ENCODE assay signal across 21 mouse cellular contexts in the genomic region with DNA sequence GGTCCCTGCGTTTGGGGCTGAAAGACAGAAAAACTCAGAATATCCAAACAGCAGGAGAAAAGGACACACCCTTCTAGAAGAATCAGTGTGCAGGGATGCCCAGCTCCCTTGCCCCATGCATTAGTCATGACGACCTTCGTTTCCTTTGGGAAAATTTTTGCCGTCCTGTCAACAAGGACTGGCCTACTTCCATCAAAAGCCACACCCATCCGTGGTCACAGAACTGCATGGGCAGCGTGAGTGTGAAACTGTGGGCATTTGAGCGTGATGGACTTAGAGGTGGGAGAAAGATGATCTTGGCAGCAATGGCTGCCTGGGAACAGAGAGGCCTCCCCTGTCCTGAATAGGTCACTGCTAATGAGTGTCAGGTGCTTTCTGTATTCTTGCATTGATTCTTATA. TPM values are rescaled to one million over a fixed set of nuclear protein-coding genes. Genes with fewer than 3 reads are reported as not detected.
DNase-seq lines count a peak whose midpoint lies in the region; ATAC-seq and TF ChIP-seq lines count a peak whose summit lies in the region.
"Had no signal": no experiment of that assay in that cellular context is flagged by ENCODE, and none has a peak within 500 bp of the region (broad histone marks: within the 10 kb centered on the region; RNA-seq: fewer than 3 reads in every experiment).

No protein-coding gene starts in this region.

- no peaks in the 10 kb centered on the region for H3K9me3 ChIP-seq in hindbrain, embryonic 14.5 days (ENCODE audit: control insufficient read depth, low read length)
- H3K9me3 ChIP-seq: embryonic facial prominence, embryonic 10.5 days; embryonic facial prominence, embryonic 12.5 days; forebrain, embryonic 13.5 days; forebrain, embryonic 15.5 days had no signal

- no peak overlapping the region for H3K9ac ChIP-seq in hindbrain, embryonic 14.5 days
- H3K9ac ChIP-seq: embryonic facial prominence, embryonic 12.5 days; forebrain, embryonic 13.5 days; forebrain, embryonic 15.5 days; forebrain, postnatal 0 days had no signal

- H3K4me2 ChIP-seq in hindbrain, embryonic 14.5 days (replicated peaks) = no peak overlapping the region
- H3K4me2 ChIP-seq: embryonic facial prominence, embryonic 12.5 days; forebrain, embryonic 13.5 days; forebrain, embryonic 15.5 days had no signal

- 84% methylated on average over 7 of the region's 7 CpGs for WGBS in hindbrain, embryonic 14.5 days

- peak; percentile 8 for DNase-seq in adrenal gland, postnatal 14 days
- DNase-seq in adrenal gland, adult 8-10 months = no peak
- DNase-seq in 3134 (ENCODE audit: extremely low read depth, insufficient read length, low spot score) (peak; percentile 14), 3T3-L1 (ENCODE audit: low read depth, low spot score) (peak; percentile 6)
- DNase-seq in retina, embryonic 14.5 days (ENCODE audit: low spot score) = peak; percentile 29
- DNase-seq in hindbrain, embryonic 14.5 days (ENCODE audit: low spot score) = no peak
- no peak for DNase-seq in left cerebral cortex, adult 2 months (ENCODE audit: extremely low spot score in 1 of 2, low spot score in 2 of 2)
- no peak for DNase-seq in heart, adult 8-10 months (ENCODE audit: low spot score)
- DNase-seq: adrenal gland, postnatal 10 days; cerebellum, adult 11-12 months; cerebellum, adult 8-10 months; cerebellum, adult 9-11 months; cerebellum, postnatal 25 days; forebrain, postnatal 0 days had no signal

- intact Hi-C loops in left cerebral cortex, adult 2 months (cut with DNase I) = no loop called here

- H3K27me3 ChIP-seq in hindbrain, embryonic 14.5 days (ENCODE audit: control insufficient read depth, insufficient read depth, low read length) = no peaks in the 10 kb centered on the region
- H3K27me3 ChIP-seq: embryonic facial prominence, embryonic 12.5 days; forebrain, embryonic 13.5 days; forebrain, embryonic 15.5 days had no signal

- H3K4me1 ChIP-seq in hindbrain, embryonic 14.5 days (replicated peaks; ENCODE audit: control insufficient read depth, insufficient read depth, low read length) = 0 out of 2 replicates have a peak, but pooled peaks cover 6% of the 10 kb centered on the region
- H3K4me1 ChIP-seq: embryonic facial prominence, embryonic 10.5 days; embryonic facial prominence, embryonic 12.5 days; forebrain, embryonic 13.5 days; forebrain, embryonic 15.5 days had no signal

- no peak for TF ChIP-seq CTCF in left cerebral cortex, adult 2 months (IDR thresholded peaks at IDR 0.05)

- no peak overlapping the region for H3K4me3 ChIP-seq in hindbrain, embryonic 14.5 days (replicated peaks; ENCODE audit: low read length)
- no peak overlapping the region for H3K4me3 ChIP-seq in left cerebral cortex, adult 2 months
- H3K4me3 ChIP-seq: embryonic facial prominence, embryonic 10.5 days; embryonic facial prominence, embryonic 12.5 days; forebrain, embryonic 13.5 days; forebrain, embryonic 15.5 days had no signal

- H3K36me3 ChIP-seq in hindbrain, embryonic 14.5 days (replicated peaks; ENCODE audit: control insufficient read depth, insufficient read depth) = no peaks in the 10 kb centered on the region
- H3K36me3 ChIP-seq: embryonic facial prominence, embryonic 10.5 days; embryonic facial prominence, embryonic 12.5 days; forebrain, embryonic 15.5 days had no signal

- H3K27ac ChIP-seq in hindbrain, embryonic 14.5 days = no peak overlapping the region
- H3K27ac ChIP-seq in left cerebral cortex, adult 2 months = no peak overlapping the region
- H3K27ac ChIP-seq: embryonic facial prominence, embryonic 10.5 days; embryonic facial prominence, embryonic 12.5 days; forebrain, embryonic 13.5 days; forebrain, embryonic 15.5 days had no signal

- no peak for ATAC-seq in hindbrain, embryonic 14.5 days (ENCODE audit: low FRiP score)
- ATAC-seq: activated CD4-positive, CD25-positive, alpha-beta regulatory T cell, adult 4 months; forebrain, embryonic 13.5 days; forebrain, embryonic 15.5 days; forebrain, postnatal 0 days; Patski had no signal

RNA-seq across cellular contexts. Expression of a gene that starts 9.3 kb away (rescaled TPM):
- 0.11 and 0.38 TPM in 2 replicates for total RNA-seq in adrenal gland, postnatal 14 days (2021)
- total RNA-seq in adrenal gland, adult 8-10 months (2022) = under 1 TPM; 0.07 to 0.30 (median 0.13) TPM
- polyA plus RNA-seq in hindbrain, embryonic 14.5 days (2014; fragmentation: Nextera tagmentation; extraction: Ambion mirVana) = 0.18 and 0.25 TPM in 2 replicates
- total RNA-seq in left cerebral cortex, adult 2 months (2021) = under 1 TPM; 0.07 to 0.25 TPM
- total RNA-seq in heart, adult 8-10 months (2022) = 1 to 10 TPM in 1 of 4 experiments, under 1 TPM in 3; 0.44 to 1.1 (median 0.73) TPM
- polyA plus RNA-seq: Patski had no signal

RNA-seq across cellular contexts. Expression of a gene that starts 20.8 kb away (rescaled TPM):
- 5.1 and 5.4 TPM in 2 replicates for total RNA-seq in adrenal gland, postnatal 14 days (2021)
- 1 to 10 TPM; 2.9 to 8.4 (median 5.9) TPM for total RNA-seq in adrenal gland, adult 8-10 months (2022)
- 110 and 126 TPM in 2 replicates for polyA plus RNA-seq in hindbrain, embryonic 14.5 days (2014; fragmentation: Nextera tagmentation; extraction: Ambion mirVana)
- 10 to 100 TPM; 28.1 TPM for total RNA-seq in left cerebral cortex, adult 2 months (2021)
- total RNA-seq in heart, adult 8-10 months (2022) = under 1 TPM in 3 of 4 experiments, not detected in 1; 0.11 to 0.35 (median 0.17) TPM
- polyA plus RNA-seq: activated CD4-positive, CD25-positive, alpha-beta regulatory T cell, adult 4 months; C2C12; Patski had no signal

Comparison
In these comparisons a context has a peak if more than half of its experiments do, and no peak if none do; other contexts are left out.
1. DNase-seq: peak in adrenal gland, postnatal 14 days (single experiment), 3134 (single experiment), 3T3-L1 (single experiment) and retina, embryonic 14.5 days (single experiment); none in adrenal gland, adult 8-10 months (single experiment), hindbrain, embryonic 14.5 days (single experiment), left cerebral cortex, adult 2 months (0 of 2) and heart, adult 8-10 months (single experiment).